Mouse (Mus musculus) naive thymus-derived CD4-positive, alpha-beta T cell, adult 2 months (primary cell): ENCODE measurements at regions not wholly inside any gene's neighbourhood (a gene's known extent, or its start where the extent isn't known, plus 50 kb on each side); places are given as distances from the start of the nearest gene placed in this dataset.
"Not testable (repeated sequence)": the region's sequence is repeated elsewhere in the genome, so short reads cannot be mapped to it uniquely, and the experiment has no call there.

Experiments
- DNase-seq: peaks from one replicate; pipeline ENCODE4 v3.0.0-alpha.2; 2011; ENCODE audit warnings: low read depth

- DNase-seq, result peak; percentile 54
Observed at GRCm38 (mm10) chr3:31603237-31603636, 293.1 kb upstream of the Slc7a14 start.

GRCm38 (mm10) chr3:31596581-31596980, 286.4 kb upstream of the Slc7a14 start:
- DNase-seq, result not testable (repeated sequence)

GRCm38 (mm10) chr3:31585971-31586370, 275.8 kb upstream of the Slc7a14 start:
- no peak for DNase-seq

- DNase-seq, result no peak
Observed at GRCm38 (mm10) chr3:31573849-31574248, 263.7 kb upstream of the Slc7a14 start.
